Mouse (Mus musculus) c-Kit-positive CD71-negative TER-119-negative erythroid progenitor cells, embryonic 14.5 days (primary cell): Measurements from ENCODE around the gene Tfr2.
"Not testable (repeated sequence)": the region's sequence is repeated elsewhere in the genome, so short reads cannot be mapped to it uniquely, and the experiment has no call there.

Source experiments
- DNase-seq: peaks from one replicate; pipeline ENCODE4 v3.0.0-alpha.2; 2013; ENCODE audit warnings: low read depth

Tfr2 gene

DNA sequence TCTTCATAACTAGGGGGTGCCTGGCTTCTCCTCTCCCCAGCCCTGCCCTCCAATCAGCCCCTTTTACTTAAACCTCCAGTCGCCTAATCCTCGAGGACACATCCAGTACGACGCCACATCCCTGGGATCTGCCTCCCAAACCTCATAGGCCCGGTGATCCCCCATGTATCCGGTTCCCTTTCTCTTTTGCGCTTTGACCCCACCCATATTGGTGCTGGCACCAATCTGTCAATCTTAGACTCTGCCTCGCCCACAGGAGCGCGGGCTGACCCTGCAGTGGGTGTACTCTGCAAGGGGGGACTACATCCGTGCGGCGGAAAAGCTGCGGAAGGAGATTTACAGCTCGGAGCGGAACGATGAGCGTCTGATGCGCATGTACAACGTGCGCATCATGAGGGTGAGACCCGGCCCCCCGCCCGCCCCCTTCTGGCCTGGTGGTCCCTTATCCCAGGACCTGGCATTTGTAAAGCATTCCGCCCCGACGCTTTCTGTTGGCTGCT, 14.1 kb downstream of the Tfr2 start:
- no peak for DNase-seq

DNA sequence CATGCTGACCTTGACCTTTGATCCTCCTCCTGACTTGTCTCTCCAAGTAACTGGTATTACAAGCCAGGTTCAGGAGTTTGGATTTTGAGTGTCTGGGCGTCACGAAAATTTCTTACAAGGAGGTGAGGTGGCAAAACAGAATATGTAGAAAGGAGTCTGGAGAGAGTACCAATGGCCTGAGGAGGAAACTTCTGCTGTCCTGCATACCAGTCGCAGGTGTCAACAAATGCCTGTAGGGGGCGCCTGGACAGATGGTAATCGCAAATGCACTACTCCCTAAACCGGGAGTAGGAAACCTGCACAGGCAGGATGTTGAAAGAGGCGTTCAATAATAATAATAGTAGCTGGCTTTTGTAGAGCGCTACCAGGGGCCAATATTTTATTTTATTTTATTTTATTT, 15.3 kb downstream of the Tfr2 start:
- DNase-seq = peak; percentile 53

DNA sequence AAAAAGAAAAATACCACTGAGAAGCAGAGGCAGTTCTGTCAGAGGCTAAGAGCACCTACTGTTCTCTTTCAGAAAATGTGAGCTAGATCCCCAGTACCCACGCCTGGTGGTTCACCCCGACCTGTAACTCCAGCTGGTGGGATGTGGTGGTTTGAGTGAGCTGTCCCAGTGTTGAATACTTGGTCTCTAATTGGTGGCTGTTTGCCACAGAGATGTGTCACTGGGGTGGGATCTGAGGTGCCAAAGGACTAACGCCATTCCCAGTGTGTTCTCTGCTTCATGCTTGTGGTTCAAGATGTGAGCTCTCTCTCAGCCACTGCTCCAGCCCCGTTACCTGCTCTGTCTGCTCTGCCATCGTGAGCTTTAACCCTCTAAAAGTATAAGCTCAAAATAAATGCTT, 20.9 kb downstream of the Tfr2 start:
- DNase-seq = no peak

DNA sequence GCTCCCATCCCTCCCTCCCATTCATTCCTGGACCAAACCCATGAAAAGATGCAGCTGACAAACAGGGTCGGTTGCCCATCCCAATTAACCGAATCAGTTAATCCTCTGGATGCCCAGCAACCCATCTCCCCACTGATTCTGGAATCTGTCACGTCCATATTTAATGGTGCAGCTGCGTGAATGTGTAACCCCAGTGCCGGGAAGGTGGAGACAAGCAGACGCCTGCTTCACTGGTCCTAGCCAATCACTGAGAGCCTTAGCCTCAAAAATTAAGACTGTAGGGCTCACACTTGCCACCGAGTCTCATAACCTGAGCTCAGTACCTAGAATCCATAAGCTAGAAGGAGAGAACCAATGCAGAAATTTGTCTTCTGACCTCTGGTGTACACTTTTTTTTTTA, 26.3 kb downstream of the Tfr2 start:
- no peak for DNase-seq

DNA sequence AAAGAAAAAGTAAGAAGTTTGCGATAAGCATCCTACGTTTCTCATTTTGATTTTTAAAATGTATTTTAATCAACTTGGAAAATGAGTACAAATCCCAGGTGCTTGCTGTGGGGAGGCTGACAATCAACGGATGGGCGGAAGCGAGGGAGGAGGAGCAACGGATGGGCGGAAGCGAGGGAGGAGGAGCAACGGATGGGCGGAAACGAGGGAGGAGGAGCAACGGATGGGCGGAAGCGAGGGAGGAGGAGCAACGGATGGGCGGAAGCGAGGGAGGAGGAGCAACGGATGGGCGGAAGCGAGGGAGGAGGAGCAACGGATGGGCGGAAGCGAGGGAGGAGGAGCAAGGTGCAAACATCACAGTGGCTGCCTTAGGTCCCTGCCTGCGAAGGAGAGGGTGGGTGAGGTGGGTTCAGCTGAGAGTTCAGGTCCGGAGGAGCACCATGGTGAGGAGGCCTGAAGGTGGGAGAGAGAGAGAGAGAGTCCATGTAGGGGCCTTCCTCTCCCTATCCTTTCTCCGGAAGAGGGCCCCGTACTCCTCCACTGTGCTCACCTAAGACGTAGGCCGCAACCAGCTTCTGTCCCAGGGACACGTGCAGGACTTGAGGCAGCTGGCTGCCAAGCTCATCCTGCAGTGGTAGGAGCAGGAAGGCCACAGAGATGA, 27.1 kb downstream of the Tfr2 start:
- DNase-seq = no peak

DNA sequence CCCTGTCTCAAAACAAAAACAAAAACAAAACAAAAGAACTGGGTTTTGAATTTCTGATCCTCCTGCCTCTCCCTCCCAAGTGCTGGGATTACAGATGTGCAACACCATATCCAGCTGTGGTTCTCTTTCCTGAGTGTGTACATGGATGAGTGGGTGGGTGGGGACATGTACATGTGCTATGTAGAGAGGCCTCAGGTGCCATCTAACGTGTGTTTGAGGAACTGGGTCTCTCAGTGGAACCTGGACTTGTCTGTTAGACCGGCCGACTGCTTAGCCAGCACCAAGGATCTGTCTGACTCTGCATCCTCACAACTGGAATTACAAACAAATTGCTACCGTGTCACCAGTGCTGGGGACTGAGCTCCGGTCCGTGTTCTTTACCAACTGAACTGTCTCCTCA, 28.0 kb downstream of the Tfr2 start:
- no peak for DNase-seq

DNA sequence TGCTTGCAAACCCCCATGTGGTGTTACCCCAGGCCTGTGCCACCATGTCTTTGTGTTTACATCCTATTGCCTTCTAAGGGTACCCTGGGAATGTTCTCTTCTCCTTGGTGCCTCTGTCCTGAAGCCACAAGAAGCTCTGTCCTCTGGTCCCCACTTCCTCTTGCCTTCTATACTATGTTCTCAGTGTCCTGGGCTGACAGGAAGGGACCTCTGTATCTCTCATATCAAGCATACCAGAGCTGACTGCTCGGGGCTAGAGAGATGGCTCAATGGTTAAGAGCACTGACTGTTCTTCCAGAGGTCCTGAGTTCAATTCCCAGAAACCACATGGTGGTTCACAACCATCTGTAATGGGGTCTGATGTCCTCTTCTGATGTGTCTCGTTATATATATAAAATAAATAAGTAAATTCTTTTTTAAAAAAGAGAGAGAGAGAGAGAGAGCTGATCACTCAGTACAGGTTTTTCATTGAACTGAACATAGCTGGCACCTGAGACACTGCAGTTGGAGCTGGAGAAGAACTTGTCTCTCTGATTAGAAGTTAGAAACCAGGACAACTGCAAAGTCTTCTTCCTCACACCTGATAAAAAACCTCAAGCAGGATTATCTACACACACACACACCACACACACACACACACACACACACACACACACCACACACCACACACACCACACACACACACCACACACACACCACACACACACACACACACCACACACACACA, 28.6 kb downstream of the Tfr2 start:
- no peak for DNase-seq

DNA sequence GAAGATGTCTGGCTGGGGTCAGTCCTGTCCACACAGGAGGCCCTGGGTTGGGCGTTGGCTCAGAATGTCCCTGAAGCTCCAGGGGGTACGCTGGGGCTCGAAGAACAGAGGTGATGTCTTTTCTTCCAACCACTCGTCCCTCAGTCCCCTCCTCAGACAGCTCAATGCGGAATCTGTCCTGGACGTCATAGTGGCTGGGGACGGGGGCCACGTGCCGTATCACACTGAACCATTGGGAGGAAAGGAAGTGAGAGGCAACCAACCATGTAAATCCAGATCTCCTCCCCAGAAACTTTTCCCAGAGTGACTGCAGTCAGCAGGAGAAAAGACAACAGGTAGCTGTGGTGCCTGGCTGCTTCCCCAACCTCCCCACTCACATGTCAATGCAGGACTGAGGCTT, 30.0 kb downstream of the Tfr2 start:
- no peak for DNase-seq

DNA sequence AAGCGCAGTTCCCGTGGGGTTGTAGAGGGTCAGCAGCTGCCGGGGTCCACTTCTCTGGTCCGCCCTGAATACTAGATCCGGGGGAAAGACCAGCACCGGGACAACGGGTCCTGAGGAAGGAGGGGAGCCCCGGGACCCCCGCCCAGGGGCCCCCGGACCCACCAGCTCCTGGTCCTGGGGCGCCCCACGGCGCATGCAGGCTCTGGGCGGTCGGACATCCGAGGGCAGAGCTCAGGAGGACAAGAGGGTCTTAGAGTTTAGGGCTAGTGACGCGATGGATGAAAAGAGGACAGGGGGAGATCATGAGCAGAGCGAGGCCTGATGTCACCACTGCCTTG, 30.6 kb downstream of the Tfr2 start:
- DNase-seq = no peak

DNA sequence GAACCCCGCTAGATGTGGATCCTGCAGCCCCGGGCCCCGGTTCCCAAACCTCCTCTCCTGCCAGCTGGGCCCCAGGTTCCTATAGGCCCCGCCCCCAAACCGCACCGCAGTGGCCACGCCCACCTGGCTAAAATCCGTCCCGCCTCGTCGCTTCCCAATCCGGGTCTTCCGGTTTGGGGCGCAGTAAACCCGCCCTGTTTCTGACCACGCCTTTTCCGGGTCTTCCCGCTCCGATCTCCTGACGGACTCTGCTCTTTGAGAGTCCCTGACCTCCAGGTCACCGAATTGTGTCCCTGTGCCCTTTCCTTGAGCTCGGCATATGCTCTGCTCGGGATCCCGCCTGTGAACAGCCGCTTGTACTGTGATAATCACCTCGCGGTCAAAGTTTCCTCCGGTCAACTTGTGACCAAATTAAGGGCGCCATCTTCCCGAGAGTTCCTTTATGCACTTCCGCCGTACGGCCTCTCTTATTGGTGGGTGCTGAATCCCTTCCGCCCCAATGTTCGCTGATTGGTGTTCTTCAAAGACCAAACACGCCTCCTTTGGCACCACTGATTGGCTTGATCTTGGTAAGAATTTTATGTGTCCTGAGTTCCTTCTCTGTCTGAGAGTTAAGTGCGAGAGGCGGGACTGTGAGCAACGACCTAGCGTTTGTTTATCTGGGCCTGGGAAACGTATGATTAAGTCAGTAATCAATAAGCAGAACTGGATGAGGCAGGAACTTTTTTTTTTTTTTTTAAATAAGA, 31.2 kb downstream of the Tfr2 start, which contains the start of gene Mospd3:
Mospd3 (minus strand) TSS at position 440 of the 746 bp plus-strand sequence.
- DNase-seq = peak; percentile 95

DNA sequence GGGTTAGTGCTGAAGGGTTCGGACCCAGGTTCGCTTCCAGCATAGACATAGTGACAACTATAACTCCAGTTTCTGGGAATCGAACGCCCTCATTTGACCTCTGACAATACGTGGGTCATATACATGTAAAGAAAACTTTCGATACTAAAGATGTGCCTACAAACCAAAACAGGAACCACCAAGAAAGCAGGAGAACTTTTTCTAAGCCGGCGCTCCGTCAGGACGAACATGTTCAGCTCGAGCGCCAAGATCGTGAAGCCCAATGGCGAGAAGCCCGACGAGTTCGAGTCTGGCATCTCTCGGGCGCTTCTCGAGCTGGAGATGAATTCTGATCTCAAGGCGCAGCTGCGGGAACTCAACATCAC, 31.7 kb downstream of the Tfr2 start:
- DNase-seq = no peak

DNA sequence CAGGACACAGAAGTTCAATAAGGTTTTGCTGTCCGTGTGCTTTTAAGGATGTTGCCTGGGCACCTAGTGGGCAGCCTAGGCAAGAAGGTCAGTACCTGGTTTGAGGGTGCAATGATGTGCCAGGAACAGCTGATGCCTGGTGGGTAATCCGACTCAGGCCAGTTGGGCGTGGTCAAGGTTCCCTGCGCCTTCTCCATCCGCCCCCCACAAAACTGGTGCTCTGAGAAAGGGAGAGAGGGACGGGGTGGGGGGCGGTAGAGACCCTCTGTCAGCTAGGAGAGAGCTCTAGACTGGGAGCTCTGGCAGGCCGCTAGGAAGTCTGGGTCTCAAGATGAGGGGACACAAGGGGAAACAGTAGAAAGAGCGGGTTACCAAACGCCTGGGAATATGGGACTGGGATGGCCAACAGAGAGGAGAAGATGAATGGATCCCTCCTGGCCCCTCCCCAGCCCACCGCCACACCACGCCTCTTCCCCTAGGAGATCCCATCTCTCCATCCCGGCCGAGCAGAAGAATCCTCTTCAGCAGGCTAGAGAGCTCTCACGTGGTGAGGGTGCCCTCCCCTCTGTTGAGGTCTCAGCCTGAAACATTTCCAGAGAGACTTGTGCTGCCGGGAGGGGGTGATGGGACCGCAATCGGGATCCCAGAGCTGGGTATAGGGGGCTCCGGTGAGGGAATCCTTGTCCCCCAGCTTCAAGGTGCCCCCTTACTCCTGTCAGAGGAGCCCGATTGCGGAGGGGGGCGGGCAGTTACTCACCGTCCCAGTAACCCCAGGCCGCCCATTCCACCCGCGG, 38.4 kb downstream of the Tfr2 start:
- DNase-seq = no peak

DNA sequence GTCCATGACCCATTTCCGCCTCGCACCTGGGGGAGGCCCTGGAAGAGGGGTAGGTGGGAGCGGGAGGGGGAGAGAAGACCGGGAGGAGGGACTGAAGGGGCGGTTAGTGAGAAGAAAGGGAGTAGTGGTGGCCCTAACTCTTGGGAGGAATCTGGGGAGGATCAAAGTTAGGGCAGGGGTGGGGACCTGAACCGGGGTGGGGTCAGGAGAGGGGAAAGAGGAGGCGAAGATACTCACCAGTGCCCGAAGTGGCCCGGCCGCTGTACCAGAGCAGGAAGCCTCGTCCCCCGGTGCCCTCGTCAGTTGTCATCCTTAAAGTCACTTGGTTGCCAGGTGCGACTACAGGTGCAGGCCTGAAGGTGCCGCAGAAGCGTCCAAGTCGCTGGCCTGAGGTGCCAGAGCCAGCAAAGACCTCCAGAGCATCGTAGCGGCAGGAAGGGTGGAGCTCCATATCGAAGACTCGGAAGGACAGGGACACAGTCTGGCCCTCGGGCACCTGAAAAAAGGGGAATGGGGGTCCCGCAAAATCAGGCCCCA, 39.1 kb downstream of the Tfr2 start:
- DNase-seq = no peak

DNA sequence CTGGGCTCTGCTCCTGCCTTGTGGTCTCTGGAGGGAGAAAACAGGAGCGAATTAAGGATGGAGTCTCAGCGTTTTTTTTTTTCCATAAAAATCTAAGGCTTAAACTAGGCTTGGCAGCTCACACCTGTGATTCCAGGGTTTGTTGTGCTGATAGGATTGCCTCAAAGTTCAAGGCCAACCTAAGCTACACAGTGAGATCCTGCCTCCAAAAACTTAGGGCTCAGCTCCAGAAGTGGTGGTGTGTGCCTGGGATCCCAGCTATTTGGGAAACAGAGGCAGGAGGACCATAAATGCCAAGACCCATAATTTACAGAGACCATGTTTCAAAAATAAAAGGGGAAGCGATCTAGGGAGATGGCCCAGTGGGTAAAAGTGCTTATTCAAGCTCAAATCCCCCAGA, 39.7 kb downstream of the Tfr2 start:
- DNase-seq = no peak

DNA sequence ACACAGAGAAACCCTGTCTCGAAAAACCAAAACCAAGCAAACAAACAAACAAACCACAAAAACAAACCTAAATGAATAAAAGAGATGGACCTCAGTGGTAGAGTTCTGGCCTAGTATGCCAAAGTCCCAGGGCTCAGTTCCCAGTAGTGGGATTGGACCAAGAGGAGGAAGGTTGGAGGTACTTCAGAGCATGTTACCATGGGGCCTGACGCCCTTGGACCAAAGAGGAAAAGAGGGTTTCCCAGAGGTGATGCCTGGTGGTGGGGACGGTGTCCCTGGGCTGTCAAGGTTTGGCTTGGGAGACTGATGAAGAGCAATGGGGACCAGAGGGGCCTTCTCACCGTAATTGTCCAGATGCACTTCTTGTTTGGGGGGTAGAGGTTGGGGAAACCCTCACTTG, 40.4 kb downstream of the Tfr2 start:
- no peak for DNase-seq

DNA sequence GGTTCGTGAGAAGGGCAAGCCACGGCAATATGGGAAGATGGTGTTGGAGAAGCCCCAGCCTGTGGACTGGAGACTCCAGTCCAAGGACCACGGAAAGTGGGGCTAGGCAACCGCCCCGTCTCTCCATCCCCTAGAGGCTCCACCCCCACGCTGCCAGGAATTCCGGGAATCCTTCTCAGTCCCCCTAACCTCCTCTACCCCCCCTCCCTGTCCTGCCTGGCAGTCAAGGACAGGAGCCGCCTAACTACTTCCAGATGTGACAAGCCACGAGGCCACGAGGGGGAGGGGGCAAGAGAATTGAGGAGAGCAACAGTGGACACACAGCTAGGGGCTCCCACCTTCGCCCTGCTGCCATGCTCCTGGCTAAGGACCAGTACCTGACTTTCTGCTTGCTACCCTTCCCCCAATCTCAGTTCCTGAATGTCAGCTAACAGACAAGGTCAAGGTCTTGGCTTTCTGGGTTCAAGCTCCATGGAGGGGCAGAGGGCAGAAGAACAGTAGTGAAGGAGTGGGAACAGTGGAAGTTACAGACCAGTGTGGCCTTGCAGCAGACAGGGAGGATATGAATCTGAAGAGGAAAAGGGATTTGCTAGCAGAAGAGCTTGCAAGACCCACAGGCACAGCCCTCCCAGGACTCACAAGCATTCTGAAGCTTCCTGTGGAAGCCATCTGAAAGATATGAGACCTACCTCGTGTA, 41.1 kb downstream of the Tfr2 start:
- no peak for DNase-seq

DNA sequence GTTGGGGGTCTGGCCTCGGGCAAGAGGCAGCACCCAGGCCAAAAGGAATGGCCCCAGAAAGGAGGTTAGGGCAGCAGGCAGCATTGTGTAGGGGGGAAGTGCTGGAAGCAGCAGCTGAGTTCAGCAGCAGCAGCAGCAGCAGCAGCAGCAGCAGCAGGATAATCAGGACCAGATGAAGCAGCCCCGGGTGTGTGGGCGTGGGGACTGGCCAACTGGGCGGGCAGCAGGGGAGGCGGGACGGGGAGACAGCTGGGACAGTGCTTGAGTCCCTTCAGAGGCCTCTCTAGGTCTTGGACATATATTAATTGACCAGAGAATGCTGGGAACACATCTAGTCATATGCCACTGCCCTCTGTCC, 41.6 kb downstream of the Tfr2 start:
- no peak for DNase-seq

DNA sequence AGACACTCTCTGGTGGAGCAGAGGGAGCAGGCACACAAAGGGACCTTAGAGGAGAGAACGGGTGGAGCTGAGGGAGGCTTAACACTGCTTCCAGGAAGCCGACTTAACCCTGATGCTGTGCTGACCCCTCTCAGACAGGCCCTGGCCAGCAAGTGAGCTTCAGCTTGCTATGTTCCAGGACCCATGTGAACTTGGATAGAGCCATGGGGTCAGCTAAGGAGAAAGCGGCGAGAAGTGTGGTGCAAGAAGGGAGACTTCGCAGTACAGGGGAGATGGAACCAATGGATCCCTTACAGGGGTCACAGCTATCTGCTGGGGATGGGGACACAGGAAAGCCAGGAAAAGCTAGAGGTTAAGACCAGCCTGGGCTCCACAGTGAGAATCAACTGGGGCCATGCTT, 43.4 kb downstream of the Tfr2 start:
- no peak for DNase-seq

DNA sequence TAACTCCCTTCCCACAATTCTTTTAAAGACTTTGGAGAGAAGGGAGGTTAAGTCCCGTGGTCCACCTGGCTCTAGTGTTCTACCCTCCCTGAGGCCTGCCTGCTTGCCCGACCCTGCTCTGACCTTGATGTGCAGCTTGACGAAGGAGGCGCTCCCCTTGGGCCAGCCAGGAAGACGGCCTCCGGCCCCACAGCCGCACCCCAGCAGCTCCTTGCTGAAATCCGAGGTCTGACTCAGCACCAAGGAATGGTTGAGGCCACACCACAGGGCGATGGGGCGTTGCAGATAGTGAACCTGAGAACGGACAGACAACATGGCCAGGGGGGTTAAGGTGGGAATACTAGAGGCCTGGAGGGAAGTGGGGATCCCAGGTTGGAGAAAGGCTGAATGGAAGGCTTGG, 43.9 kb downstream of the Tfr2 start, which contains the start of gene Pcolce:
Pcolce (minus strand) TSS at position 235 of the 400 bp plus-strand sequence.
- DNase-seq = no peak

DNA sequence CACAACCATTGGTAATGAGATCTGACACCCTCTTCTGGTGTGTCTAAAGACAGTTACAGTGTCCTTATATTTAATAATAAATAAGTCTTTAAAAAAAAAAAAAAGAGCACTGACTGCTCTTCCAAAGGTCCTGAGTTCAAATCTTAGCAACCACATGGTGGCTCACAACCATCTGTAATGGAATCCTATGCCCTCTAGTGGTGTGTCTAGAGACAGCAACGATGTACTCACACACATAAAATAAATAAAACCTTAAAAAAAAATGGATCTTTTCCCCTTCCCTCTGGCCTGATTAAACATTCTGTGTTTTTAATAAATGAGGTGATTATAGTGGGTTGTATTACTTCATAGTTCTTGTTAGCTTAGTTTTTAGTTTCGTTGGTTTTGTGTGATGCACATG, 45.3 kb downstream of the Tfr2 start:
- not testable (repeated sequence) for DNase-seq

DNA sequence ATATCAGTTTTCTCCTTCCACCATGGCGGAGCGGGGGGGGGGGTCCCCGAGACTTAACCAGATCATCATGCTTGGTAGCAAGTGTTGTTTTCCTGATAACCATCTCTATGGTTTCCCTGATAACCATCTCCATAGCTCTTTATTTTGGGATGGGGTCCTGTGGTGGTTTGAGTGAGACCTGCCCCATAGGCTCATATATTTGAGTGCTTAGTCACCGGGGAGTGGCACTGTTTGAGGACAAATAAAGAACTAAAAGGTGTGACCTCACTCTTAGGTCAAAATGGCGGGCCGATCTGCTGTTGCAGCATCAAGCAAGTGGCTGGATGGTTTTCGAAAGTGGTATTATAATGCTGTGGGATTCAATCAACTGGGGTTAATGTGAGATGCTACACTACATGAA, 45.7 kb downstream of the Tfr2 start:
- no peak for DNase-seq
